Mouse (Mus musculus) telencephalon, adult 2 months (tissue): ENCODE results near the gene Tnni1.

ENCODE experiments used
- DNase-seq: peaks from one replicate; pipeline ENCODE4 v3.0.0-alpha.2; 2011; ENCODE audit warnings: low read depth, low spot score

The Tnni1 gene

GRCm38 (mm10) chr1:135778780-135779535 is at the start of gene Tnni1:
TSS of gene Tnni1 (plus strand) at chr1:135779434.
- DNase-seq = no peak

- DNase-seq = no peak
These were observed 49.4 kb upstream of the Tnni1 start for GRCm38 (mm10) chr1:135729821-135730220.

DNA sequence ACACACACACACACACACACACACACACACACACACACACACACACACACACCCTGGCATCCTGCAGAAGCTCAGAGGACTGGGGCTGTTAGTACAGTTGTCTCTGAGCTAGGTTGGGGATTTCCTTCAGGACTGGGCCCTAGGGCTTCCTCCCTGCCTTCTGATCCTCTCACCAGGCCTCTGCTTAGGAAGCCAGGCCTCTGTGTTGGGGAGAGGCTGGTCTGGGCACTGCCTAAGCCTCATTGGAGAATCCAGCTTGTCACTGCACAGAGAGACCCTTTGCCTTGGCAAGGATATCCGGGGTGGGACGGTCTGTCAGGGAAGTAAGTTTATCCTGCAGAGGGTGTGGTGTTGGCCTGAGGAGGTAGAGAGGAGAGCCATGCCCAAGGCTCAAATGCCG is 48.9 kb upstream of the Tnni1 start:
- DNase-seq = no peak

DNA sequence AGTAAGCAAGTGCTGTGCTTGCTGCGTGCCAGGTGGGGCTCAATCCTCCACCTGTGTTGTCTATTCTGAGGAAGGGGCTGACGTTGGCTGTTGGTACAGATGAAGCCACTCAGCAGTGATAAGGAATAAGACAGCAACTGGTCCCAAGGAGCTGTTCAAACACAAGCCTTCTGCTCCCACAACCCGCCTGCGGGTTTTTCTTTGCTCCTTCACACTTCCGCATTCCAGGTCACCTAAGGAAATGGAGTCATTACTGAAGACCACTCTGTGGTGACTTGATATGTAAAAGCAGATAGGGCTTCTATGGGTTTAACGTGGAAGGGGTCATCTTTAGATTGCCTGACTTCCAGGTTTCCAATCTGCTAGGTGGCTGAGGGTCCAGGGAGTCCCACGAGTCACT is 47.8 kb upstream of the Tnni1 start:
- DNase-seq = no peak

GRCm38 (mm10) chr1:135731897-135732684 is 47.1 kb upstream of the Tnni1 start:
- DNase-seq = peak; percentile 15

DNA sequence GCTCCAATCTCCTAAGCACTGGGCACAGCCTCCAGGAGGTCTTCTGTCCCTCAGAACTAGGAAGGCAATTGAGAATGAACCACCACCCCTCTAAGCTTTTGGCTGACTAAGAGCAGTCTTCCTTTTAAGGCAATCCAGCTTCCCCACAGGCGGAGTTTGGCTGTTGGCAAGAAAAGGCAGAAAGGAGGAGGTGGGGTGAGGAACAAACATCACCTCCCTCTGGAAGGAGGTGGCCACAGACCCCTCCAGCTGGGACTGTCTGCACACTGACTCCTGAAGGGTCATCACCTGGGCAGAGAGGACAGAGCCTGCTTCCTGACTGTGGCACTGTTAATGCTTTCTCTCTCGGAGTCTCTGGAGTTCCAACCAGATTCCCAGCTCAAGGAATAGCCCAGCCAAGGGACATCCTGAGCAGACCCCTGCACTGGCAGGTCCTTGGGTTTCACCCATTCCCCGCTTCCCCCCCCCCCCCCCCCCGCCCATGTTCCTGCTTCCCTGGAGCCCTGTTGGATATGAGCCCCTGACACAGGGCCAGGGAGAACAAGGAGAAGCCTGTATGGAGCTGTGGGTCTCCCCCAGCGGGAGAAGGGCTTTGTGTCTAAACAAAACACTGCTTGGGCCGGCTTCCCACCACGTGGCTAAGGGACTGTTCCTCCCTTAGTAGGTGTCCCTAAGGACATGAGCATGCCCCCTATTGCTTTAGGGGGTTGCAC is 44.9 kb upstream of the Tnni1 start:
- peak; percentile 50 for DNase-seq

DNA sequence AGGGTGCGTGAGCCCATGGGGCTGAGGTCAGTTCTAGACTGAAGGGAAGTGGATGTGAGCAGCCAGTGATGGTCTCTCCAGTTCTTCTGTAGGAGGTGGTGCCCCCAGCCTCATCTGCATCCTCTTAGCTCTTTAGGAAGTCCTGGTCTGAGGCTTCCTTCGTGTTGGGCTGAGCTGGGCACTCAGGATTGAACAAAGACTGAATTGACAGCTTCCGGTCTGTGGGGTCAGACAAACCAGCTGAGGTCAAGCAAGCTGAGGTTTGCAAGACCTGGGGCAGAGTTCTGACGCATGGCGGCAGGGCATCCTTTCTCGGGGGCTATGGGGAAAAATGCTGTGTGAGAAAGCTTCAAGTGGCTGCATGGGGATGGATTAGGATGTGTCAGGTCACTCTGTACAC is 43.8 kb upstream of the Tnni1 start:
- DNase-seq = no peak

- DNase-seq = no peak
These were observed 34.2 kb upstream of the Tnni1 start for GRCm38 (mm10) chr1:135744987-135745386.

GRCm38 (mm10) chr1:135746248-135746647 is 33.0 kb upstream of the Tnni1 start:
- DNase-seq = no peak

GRCm38 (mm10) chr1:135752737-135753348 is 26.4 kb upstream of the Tnni1 start:
- peak; percentile 82 for DNase-seq

DNA sequence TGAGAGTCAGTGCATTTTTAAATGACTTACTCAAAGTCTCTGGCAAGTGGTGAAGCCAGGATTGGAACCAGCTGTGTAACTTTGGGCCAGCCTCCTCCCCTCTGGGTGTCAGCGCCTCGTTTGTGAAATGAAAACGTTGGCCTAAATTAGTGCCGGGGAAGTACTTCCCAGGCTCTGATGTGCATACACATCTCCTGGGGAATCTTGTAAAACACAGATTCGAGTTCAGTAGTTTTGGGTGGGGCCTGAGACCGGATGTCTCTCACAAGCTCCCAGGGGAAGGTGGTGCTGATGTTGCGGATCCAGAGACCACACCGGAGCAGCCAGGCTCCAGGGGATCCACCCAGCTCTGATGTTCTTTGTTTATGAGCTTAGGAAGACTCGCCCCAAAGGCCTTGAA is 23.9 kb upstream of the Tnni1 start:
- no peak for DNase-seq

DNA sequence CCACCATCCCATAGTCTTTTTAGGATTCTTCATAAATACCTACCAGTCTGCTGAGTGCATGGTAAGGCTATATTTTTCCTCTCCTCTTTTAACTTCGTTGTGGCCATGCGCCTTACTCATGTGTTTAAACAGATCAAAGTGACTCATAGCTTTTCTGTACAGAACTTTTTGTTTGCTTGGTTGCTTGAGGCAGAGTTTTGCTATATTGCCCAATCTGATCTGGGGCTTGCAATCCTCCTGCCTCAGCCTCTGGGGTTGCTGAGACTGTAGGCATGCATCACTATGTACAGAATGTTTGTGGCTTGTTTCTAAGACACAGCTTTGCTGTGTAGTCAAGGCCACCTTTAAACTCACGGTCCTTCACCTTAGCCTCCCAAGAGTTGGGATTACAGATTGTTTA is 23.3 kb upstream of the Tnni1 start:
- no peak for DNase-seq

DNA sequence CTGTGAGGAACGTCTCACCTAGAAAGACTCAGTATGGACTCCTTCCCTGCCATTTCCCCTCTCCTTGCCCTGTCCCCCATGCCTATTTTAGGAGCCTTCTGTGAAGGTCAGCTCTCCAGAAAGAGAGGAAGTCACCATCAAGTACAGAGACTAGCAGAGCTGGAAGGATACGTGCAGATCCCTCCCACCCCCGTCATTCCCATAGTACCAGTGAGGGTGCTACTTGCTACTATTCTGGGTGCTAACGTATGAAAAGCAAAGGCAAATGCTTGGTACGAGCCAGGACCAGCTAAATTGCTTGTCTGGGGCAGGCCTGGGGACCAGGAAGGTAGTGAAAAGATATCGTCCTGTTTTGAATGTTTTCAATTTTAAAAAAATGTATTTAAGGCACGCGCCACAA is 21.9 kb upstream of the Tnni1 start:
- DNase-seq = no peak

DNA sequence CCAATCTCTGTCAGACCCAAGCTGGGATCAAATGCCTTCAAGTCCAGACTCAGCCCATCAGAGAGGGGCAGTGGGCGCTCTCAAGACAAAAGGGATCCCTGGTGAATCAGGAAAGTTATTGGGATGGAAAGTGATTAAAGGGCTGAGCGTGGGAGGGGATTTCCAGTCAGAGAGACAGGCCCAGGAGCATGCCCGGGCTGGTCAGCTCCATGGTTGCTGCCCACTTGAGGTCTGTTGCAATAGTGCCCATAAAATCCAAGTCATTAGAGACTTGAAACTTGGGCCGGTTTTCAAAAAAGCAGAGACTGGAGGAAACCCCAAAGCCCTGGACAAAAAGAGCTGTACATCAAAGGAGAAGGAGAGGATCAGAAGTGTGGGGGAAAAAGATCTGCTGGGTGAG is 19.5 kb upstream of the Tnni1 start:
- no peak for DNase-seq

GRCm38 (mm10) chr1:135760216-135760615 is 19.0 kb upstream of the Tnni1 start:
- DNase-seq = no peak

- no peak for DNase-seq
These were observed 17.5 kb upstream of the Tnni1 start for GRCm38 (mm10) chr1:135761728-135762127.

- no peak for DNase-seq
These were observed 15.6 kb upstream of the Tnni1 start for GRCm38 (mm10) chr1:135763503-135764205.

GRCm38 (mm10) chr1:135764206-135764528 is 15.1 kb upstream of the Tnni1 start:
- DNase-seq = no peak

GRCm38 (mm10) chr1:135765645-135766591 is 13.3 kb upstream of the Tnni1 start, which contains the start of gene Phlda3:
TSS of gene Phlda3 (plus strand) at chr1:135766119.
- no peak for DNase-seq

DNA sequence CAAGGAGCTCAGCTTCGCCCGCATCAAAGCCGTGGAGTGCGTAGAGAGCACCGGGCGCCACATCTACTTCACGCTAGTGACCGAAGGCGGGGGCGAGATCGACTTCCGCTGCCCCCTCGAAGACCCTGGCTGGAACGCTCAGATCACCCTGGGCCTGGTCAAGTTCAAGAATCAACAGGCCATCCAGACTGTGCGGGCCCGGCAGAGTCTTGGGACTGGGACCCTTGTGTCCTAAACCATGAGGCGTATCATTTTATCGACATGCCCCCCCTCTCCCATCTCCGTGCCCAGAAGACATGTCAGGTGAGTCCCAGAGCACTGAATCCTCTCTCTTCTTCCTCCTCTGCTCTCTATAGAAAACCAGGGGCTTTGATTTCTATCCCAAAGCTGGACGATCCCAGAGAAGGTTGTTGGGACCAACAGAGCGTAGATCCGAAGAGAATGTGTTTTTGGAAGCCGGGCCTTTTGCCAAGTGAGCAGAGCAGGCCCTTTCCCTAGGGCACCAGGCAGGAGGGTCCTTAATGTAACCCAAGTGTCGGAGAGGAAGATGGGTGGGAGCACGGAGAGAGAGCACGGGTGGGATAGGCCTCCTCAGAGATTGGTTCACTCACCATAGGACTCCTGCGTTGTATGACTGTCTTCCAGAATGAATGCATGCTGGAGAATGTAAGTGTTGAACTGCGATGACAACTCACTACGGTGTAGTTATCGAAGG is 12.5 kb upstream of the Tnni1 start:
- no peak for DNase-seq
